Mouse (Mus musculus): ENCODE results near the gene Ifnlr1.

DNA sequence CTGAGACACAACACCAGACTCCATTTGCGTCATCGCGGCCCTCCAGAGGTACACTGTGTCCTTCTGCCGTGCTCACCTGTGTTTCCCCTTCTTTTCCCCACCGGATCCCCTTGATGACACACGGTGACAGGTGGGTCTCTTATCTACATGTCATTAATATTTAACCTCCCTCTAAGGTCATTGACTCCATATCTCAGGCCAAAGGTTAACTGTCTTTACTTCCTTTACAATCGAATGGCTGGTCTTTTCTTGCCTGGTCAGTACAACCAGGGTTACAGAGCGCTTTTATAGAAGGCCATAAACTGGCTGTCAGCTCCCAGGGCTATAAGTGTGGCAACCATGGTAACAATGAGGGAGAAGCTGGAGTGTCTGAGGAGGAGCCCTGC lies 66.7 kb downstream of the Ifnlr1 start:
- TF ChIP-seq MAX (IDR thresholded peaks at IDR 0.05; ENCODE audit: low read depth) (no peak), TCF12 (IDR thresholded peaks at IDR 0.05; ENCODE audit: insufficient read depth, poor library complexity, severe bottlenecking) (no peak), MYOG (IDR thresholded peaks at IDR 0.05; ENCODE audit: control insufficient read depth in 1 of 3, insufficient read depth in 1 of 3, insufficient read length in 2 of 3, low read depth in 2 of 3) (no peak), POLR2AphosphoS2 (IDR thresholded peaks at IDR 0.05; ENCODE audit: insufficient read length, low read depth) (no peak)
